Mouse (Mus musculus) bone marrow, adult 2 months (tissue): ENCODE data around the gene Aatf.

Experiments used
- CTCF ChIP-seq: fragments of 200-500 bp; IDR thresholded peaks from 2 replicates; pipeline ENCODE4 v1.5.1; 2011; ENCODE audit warnings: low read length, control low read depth; ENCODE audit not compliant: control insufficient read depth, insufficient read depth
- POLR2A ChIP-seq: fragments of 200-500 bp; IDR thresholded peaks from 2 replicates; pipeline ENCODE4 v1.6.1; 2011; ENCODE audit warnings: low read depth, mild to moderate bottlenecking, control low read depth, low read length, borderline replicate concordance; ENCODE audit not compliant: control insufficient read depth

- TF ChIP-seq CTCF (no peak), POLR2A (no peak)
Observed at GRCm38 (mm10) chr11:84412201-84412934, 101.0 kb downstream of the Aatf start.
